Mouse (Mus musculus) spleen, embryonic (tissue): ENCODE measurements at regions not wholly inside any gene's neighbourhood (a gene's known extent, or its start where the extent isn't known, plus 50 kb on each side); places are given as distances from the start of the nearest gene placed in this dataset.

Experiments
- CTCF ChIA-PET: fragments of 350-600 bp; sonication (Branson Sonifier 250); formaldehyde crosslinking; loops from one replicate; lab custom pipeline; 2022; lab: Charles Lee

GRCm38 (mm10) chr17:82731561-82731960, 483.5 kb upstream of the Pkdcc start:
- CTCF ChIA-PET = no interaction called here

- CTCF ChIA-PET = no interaction called here
Observed at GRCm38 (mm10) chr17:82742445-82742844, 472.6 kb upstream of the Pkdcc start.

GRCm38 (mm10) chr17:82757400-82757799, 457.7 kb upstream of the Pkdcc start:
- CTCF ChIA-PET = no interaction called here

GRCm38 (mm10) chr17:82779096-82779495, 436.0 kb upstream of the Pkdcc start:
- CTCF ChIA-PET = no interaction called here

GRCm38 (mm10) chr17:82822129-82822528, 393.0 kb upstream of the Pkdcc start:
- CTCF ChIA-PET = no interaction called here

- CTCF ChIA-PET = no interaction called here
Observed at GRCm38 (mm10) chr17:82824057-82824456, 391.0 kb upstream of the Pkdcc start.

- CTCF ChIA-PET = no interaction called here
Observed at GRCm38 (mm10) chr17:82824619-82825018, 390.5 kb upstream of the Pkdcc start.

GRCm38 (mm10) chr17:82827170-82827569, 387.9 kb upstream of the Pkdcc start:
- CTCF ChIA-PET = interaction anchor here (0.5 kb wide), 1 partner anchor 28 kb away, joined by 5 read pairs; no protein-coding TSS in a partner anchor

GRCm38 (mm10) chr17:82827841-82828240, 387.3 kb upstream of the Pkdcc start:
- CTCF ChIA-PET = no interaction called here

- CTCF ChIA-PET = no interaction called here
Observed at GRCm38 (mm10) chr17:82828434-82828997, 386.6 kb upstream of the Pkdcc start.

GRCm38 (mm10) chr17:82829415-82829814, 385.7 kb upstream of the Pkdcc start:
- CTCF ChIA-PET = no interaction called here

- CTCF ChIA-PET = no interaction called here
Observed at GRCm38 (mm10) chr17:82834177-82834576, 380.9 kb upstream of the Pkdcc start.

GRCm38 (mm10) chr17:82836115-82836514, 379.0 kb upstream of the Pkdcc start:
- CTCF ChIA-PET = no interaction called here

- CTCF ChIA-PET = no interaction called here
Observed at GRCm38 (mm10) chr17:82846776-82847494, 368.2 kb upstream of the Pkdcc start.

- CTCF ChIA-PET = no interaction called here
Observed at GRCm38 (mm10) chr17:82857199-82858147, 357.6 kb upstream of the Pkdcc start.

- CTCF ChIA-PET = no interaction called here
Observed at GRCm38 (mm10) chr17:82860391-82860790, 354.7 kb upstream of the Pkdcc start.

GRCm38 (mm10) chr17:82860966-82861365, 354.1 kb upstream of the Pkdcc start:
- CTCF ChIA-PET = no interaction called here

- CTCF ChIA-PET = no interaction called here
Observed at GRCm38 (mm10) chr17:82877131-82877530, 338.0 kb upstream of the Pkdcc start.

GRCm38 (mm10) chr17:82900602-82901001, 314.5 kb upstream of the Pkdcc start:
- CTCF ChIA-PET = no interaction called here

GRCm38 (mm10) chr17:82901098-82901891, 313.8 kb upstream of the Pkdcc start:
- CTCF ChIA-PET = no interaction called here

- CTCF ChIA-PET = no interaction called here
Observed at GRCm38 (mm10) chr17:82904961-82905360, 310.1 kb upstream of the Pkdcc start.
